Mouse (Mus musculus) layer of hippocampus, adult 8-10 months (tissue): Measurements from ENCODE around the gene Atat1. TPM values are rescaled to one million over a fixed set of nuclear protein-coding genes. Genes with fewer than 3 reads are reported as not detected.

ENCODE experiments used
- DNase-seq, 2 experiments: peaks; one replicate each; pipeline ENCODE4 v3.0.0; 2022; ENCODE audit warnings: low spot score in 2 of 2
- total RNA-seq, 4 experiments: library from RNA; stranded (reverse); gene quantifications; 2 replicates each; pipeline ENCODE4 v1.2.4; 2022

Gene Atat1
- total RNA-seq, 4 experiments from 2014 or later = 53.2 to 64.1 (median 60.0) TPM

- DNase-seq = peak in 1 of 2 experiments; percentile 50
These were observed 7.8 kb upstream of the Atat1 start for GRCm38 (mm10) chr17:35917463-35918251.

- no peak for DNase-seq
These were observed 7.2 kb upstream of the Atat1 start for GRCm38 (mm10) chr17:35917143-35917462.

- peak; percentile 99 to 100 for DNase-seq
These were observed 6.6 kb upstream of the Atat1 start, which contains the start of the genes Mrps18b and Ppp1r10 for GRCm38 (mm10) chr17:35916297-35917142. Gene Mrps18b, minus strand, starts transcription at chr17:35916389. Gene Ppp1r10, plus strand, starts transcription at chr17:35916434.

- no peak for DNase-seq
These were observed 5.8 kb upstream of the Atat1 start for GRCm38 (mm10) chr17:35915538-35916296.

GRCm38 (mm10) chr17:35914975-35915374 lies 5.1 kb upstream of the Atat1 start:
- no peak for DNase-seq

- no peak for DNase-seq
These were observed 523 bp downstream of the Atat1 start for GRCm38 (mm10) chr17:35909186-35909918.

- DNase-seq = no peak
These were observed 2.3 kb downstream of the Atat1 start for GRCm38 (mm10) chr17:35907609-35908008.

- DNase-seq = no peak
These were observed 4.3 kb downstream of the Atat1 start for GRCm38 (mm10) chr17:35905587-35905986.

- no peak for DNase-seq
These were observed 5.9 kb downstream of the Atat1 start for GRCm38 (mm10) chr17:35903992-35904355.

GRCm38 (mm10) chr17:35903343-35903991 lies 6.4 kb downstream of the Atat1 start:
- DNase-seq = no peak

GRCm38 (mm10) chr17:35900636-35901035 lies 9.2 kb downstream of the Atat1 start:
- DNase-seq = no peak

- no peak for DNase-seq
These were observed 12.0 kb downstream of the Atat1 start for GRCm38 (mm10) chr17:35897644-35898573.

GRCm38 (mm10) chr17:35896781-35897643 lies 12.9 kb downstream of the Atat1 start, which contains the start of gene 2310061I04Rik:
Gene 2310061I04Rik, minus strand, starts transcription at chr17:35897431.
- peak; percentile 80 to 89 for DNase-seq

- no peak for DNase-seq
These were observed 22.1 kb downstream of the Atat1 start for GRCm38 (mm10) chr17:35887725-35888124.

- DNase-seq = no peak
These were observed 26.1 kb downstream of the Atat1 start for GRCm38 (mm10) chr17:35883777-35884176.

GRCm38 (mm10) chr17:35882924-35883323 lies 27.0 kb downstream of the Atat1 start:
- no peak for DNase-seq

GRCm38 (mm10) chr17:35879245-35880057 lies 30.4 kb downstream of the Atat1 start, which contains the start of gene Dhx16:
Gene Dhx16, plus strand, starts transcription at chr17:35879819.
- peak; percentile 93 to 94 for DNase-seq
